Mouse (Mus musculus): Measurements from ENCODE around the gene Zfp385c.

DNA sequence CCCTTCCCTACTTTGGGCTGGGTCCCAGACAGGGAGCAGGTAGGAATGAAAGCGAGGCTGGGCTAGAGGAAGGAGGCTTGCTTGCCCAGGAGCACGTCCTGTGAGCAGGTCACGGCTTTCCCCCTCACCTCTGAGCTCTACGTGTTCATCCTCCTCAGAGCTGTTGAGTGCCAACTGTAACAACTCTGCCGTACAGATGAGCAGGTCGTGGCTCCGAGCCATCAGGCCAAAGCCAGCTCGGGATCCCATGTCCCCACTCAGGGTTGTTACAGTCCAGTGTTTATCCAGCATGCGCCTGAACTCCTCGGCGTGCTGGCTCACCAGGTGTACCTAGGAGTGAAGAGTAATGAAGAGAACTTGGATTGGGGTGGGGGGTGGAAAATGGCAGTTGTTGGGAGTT, 11.1 kb upstream of the Zfp385c start:
- no peak for TF ChIP-seq CTCF (IDR thresholded peaks at IDR 0.05; ENCODE audit: low read depth)
- no peak for TF ChIP-seq EP300 (IDR thresholded peaks at IDR 0.05; ENCODE audit: low read depth)

Measured in liver, embryonic 14.5 days (tissue).